Mouse (Mus musculus) ovary, postnatal 14 days (tissue): ENCODE data around the gene Hepacam2.
"Not testable (repeated sequence)": the region's sequence is repeated elsewhere in the genome, so short reads cannot be mapped to it uniquely, and the experiment has no call there.

ENCODE experiments used
- DNase-seq: peaks from one replicate; pipeline ENCODE4 v3.0.0; 2022; ENCODE audit warnings: low spot score

Hepacam2 gene

GRCm38 (mm10) chr6:3498162-3498848, at the start of gene Hepacam2, which contains the start of gene Vps50:
Gene Hepacam2 (minus strand): TSS chr6:3498298.
Gene Vps50 (plus strand): TSS chr6:3498382.
- peak; percentile 78 for DNase-seq

- DNase-seq: no peak
These were observed 46.9 kb upstream of the Hepacam2 start for GRCm38 (mm10) chr6:3544970-3545369.

- no peak for DNase-seq
These were observed 45.8 kb upstream of the Hepacam2 start for GRCm38 (mm10) chr6:3543862-3544261.

GRCm38 (mm10) chr6:3539470-3539869, 41.4 kb upstream of the Hepacam2 start:
- DNase-seq: no peak

GRCm38 (mm10) chr6:3536048-3536447, 38.0 kb upstream of the Hepacam2 start:
- no peak for DNase-seq

DNA sequence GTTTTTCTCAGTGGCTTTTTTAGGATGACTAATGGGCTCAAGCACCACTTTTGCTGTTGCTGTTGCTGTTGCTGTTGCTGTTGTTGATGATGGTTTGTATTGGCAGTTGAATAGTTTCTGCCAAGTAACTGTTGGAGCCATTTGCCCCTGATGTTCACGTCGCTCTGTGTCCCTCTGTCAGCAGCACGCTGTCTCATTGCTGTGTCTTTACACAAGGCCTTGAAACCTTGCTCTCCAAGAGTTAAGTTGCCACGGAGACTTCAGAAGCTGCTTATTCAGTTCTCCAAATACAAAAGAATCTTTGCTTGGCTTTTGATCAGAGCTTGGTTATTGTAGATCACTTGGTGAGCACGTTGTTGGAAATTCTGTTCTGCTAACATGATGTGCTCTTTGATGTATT, 33.3 kb upstream of the Hepacam2 start:
- DNase-seq: no peak

GRCm38 (mm10) chr6:3528198-3528597, 30.1 kb upstream of the Hepacam2 start:
- no peak for DNase-seq

GRCm38 (mm10) chr6:3512611-3513010, 14.5 kb upstream of the Hepacam2 start:
- no peak for DNase-seq

DNA sequence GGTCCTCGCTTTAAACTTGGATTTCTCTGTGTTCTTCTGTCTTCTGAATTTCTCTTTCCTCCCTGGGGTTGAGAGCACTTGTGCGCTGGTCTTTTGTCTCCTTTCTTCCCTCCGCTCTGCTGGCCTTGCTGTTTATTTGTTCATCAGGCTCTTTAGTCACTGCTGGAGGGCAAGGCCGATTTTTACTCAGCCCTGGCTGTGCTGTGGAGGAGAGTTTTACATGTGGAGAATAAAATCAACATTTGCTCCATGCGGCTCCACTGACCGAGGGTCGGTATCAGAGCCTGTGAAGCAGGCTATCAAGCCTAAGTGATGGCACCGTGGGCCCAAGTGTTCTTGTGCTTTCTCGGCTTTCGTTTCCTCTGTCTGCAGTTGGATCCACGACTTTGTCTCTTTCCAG, 13.5 kb upstream of the Hepacam2 start:
- DNase-seq: no peak

DNA sequence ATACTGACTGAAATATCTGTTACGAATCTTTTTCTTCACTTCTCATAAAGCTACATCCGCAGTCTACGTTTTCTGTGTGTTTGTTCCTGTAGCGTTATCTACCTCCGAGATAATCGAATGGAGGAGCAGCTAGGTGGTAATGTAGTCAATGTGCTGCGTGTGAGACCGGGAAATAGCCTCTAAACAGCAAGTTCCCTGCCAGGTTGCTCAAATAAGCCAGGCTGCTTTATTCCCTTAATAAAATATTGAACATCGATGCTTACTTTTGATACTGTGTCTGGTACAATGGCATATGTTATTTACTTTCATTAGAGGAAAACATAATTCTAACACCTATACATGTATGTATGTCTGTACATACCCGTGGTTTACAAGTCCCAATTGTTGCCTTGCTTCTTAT, 13.0 kb upstream of the Hepacam2 start:
- DNase-seq: no peak

- DNase-seq: no peak
These were observed 11.7 kb upstream of the Hepacam2 start for GRCm38 (mm10) chr6:3509782-3510181.

DNA sequence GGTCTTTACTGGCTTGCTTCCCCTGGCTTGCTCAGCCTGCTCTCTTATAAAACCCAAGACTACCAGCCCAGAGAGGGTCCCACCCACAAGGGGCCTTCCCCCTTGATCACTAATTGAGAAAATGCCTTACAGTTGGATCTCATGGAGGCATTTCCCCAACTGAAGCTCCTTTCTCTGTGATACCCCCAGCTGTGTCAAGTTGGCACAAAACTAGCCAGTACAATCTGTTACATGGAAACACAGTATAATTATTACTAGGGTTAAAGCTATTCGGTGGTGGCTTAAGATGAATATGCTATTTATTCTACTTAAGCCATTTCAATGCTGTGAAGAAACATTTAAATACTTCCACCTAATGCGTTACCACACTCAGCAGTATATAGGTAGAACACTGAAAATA, 10.1 kb upstream of the Hepacam2 start:
- DNase-seq: not testable (repeated sequence)

- DNase-seq: no peak
These were observed 9.0 kb upstream of the Hepacam2 start for GRCm38 (mm10) chr6:3507078-3507477.

GRCm38 (mm10) chr6:3505289-3505688, 7.2 kb upstream of the Hepacam2 start:
- no peak for DNase-seq

GRCm38 (mm10) chr6:3500286-3500685, 2.2 kb upstream of the Hepacam2 start:
- DNase-seq: no peak

- no peak for DNase-seq
These were observed 1.9 kb downstream of the Hepacam2 start for GRCm38 (mm10) chr6:3496210-3496609.

DNA sequence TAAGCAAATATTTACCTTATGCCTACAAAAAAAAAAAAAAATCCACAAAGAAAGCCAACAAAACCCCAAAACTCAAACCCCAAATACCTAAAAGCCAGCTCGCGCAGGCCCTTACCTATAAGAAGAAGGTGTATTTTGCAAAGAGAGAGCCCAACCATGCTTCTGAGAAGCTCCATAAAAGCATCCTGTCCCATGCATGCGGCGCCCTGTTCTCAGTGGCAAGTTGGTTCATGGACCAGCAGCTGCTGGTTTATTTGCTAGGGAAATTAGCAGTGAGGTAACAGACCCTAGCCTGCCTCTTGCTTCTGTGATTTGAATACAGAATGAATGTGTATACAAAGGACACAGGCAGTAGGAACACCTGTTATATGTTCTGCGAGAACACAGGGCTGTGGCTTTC, 3.8 kb downstream of the Hepacam2 start:
- DNase-seq: no peak

- no peak for DNase-seq
These were observed 10.7 kb downstream of the Hepacam2 start for GRCm38 (mm10) chr6:3487355-3487754.

DNA sequence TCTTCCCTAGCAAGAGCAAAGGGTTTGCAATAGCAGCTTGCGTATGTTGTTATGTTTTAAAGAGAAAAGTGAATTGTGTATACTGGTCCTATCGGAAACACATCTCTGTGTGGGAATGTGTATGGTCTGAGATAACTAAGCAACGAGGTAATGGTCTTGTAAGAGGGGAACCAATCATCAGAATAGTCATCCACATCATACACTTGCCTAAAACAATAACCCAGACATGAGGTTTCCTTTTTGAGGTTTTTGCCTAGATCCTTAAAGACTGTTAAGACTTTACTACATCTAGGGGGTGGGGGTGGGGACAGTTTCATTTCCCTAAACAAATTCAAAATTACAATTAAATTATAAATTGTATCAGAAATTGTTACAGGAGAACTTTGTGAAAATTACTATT, 13.0 kb downstream of the Hepacam2 start:
- DNase-seq: no peak

DNA sequence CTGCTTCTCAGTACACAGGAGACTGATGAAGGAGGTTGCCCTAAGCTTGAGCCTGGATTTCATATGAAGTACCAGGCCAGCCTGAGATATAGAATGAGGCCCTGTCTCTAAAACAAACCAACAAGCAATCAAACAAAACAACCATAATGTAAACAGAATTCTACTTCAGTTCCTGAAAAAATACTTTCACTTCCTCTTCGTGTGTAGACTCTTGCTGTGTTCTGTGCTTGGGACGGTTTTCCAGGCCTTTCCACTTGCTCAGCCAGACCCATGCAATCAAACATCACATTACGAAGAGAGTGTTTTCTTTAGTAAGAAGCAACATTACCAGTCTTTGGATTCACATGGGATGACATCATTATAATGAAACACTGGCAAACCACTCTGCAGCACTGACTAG, 16.4 kb downstream of the Hepacam2 start:
- DNase-seq: no peak

GRCm38 (mm10) chr6:3479853-3480252, 18.2 kb downstream of the Hepacam2 start:
- no peak for DNase-seq

- no peak for DNase-seq
These were observed 21.8 kb downstream of the Hepacam2 start for GRCm38 (mm10) chr6:3476299-3476698.

DNA sequence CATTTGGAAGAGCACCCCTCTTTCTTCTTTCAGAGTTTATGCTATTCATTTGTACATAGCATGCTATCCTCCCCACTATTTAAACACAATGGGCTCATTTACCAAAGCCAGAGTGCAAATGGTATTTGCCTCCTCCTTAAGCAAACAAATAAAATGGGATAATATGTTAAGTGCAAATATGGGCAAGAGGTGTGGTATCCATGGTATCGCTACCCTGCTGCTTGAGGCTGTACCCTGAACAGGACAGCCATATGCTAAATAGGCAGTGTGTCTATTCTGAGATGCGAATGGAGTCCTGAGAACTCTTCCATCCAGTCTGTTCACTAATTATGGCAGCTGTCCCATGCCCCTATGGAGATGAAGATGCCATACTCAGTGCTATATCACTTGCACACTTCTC, 27.4 kb downstream of the Hepacam2 start:
- no peak for DNase-seq

- no peak for DNase-seq
These were observed 29.5 kb downstream of the Hepacam2 start for GRCm38 (mm10) chr6:3468627-3469026.
